In genomic region chr6:107530621-107531285, GRCm38 (mm10) we compare ENCODE assay signal across 8 mouse cellular contexts. TPM values are rescaled to one million over a fixed set of nuclear protein-coding genes. Genes with fewer than 3 reads are reported as not detected.
DNase-seq lines count a peak whose midpoint lies in the region; ATAC-seq and TF ChIP-seq lines count a peak whose summit lies in the region.

No protein-coding gene starts in this region.

- intact Hi-C loops in left cerebral cortex, postnatal 4 days (cut with DNase I): loop anchor here (10.0 kb wide), 2 partner anchors 524 to 726 kb away; partner anchors contain the start of gene Crbn
- intact Hi-C loops in left cerebral cortex, postnatal 25 days (cut with DNase I): loop anchor here (10.0 kb wide), 1 partner anchor 726 kb away; the partner anchor contains the start of gene Crbn

- H3K9ac ChIP-seq in forebrain, postnatal 0 days: peak overlapping the region; percentile 79

- peak overlapping the region; percentile 97 for H3K4me3 ChIP-seq in cerebellum, adult 2 months (replicated peaks; ENCODE audit: insufficient read depth, low read depth, low read length)
- peak overlapping the region; percentile 89 for H3K4me3 ChIP-seq in forebrain, postnatal 0 days (ENCODE audit: low read depth, low read length)

- TF ChIP-seq POLR2A in cerebellum, adult 2 months (IDR thresholded peaks at IDR 0.05; ENCODE audit: borderline replicate concordance, insufficient read depth, low read length): peak; percentile 26; the same call in 1 of the 2 replicates

- TF ChIP-seq CTCF in cerebellum, adult 2 months (IDR thresholded peaks at IDR 0.05; ENCODE audit: borderline replicate concordance, insufficient read depth, low read depth, low read length): no peak
- TF ChIP-seq CTCF in forebrain, postnatal 0 days (IDR thresholded peaks at IDR 0.05; ENCODE audit: low read depth): no peak

- no peaks in the 10 kb centered on the region for H3K36me3 ChIP-seq in forebrain, postnatal 0 days (ENCODE audit: insufficient read depth)

- no peaks in the 10 kb centered on the region for H3K27me3 ChIP-seq in cerebellum, adult 2 months (ENCODE audit: control insufficient read depth, insufficient read depth, low read length)
- H3K27me3 ChIP-seq in forebrain, postnatal 0 days (ENCODE audit: insufficient read depth, low read length): no peaks in the 10 kb centered on the region

- ATAC-seq in forebrain, postnatal 0 days: no peak

- peak; percentile 47 for DNase-seq in left cerebral cortex, postnatal 4 days
- DNase-seq in left cerebral cortex, postnatal 25 days (ENCODE audit: low spot score in 2 of 2): no peak
- peak; percentile 53 to 55 for DNase-seq in cerebellum, adult 2 months
- peak; percentile 29 for DNase-seq in forebrain, postnatal 0 days
- DNase-seq in mesoderm, embryonic 11.5 days (ENCODE audit: low read depth, low spot score): peak; percentile 38
- DNase-seq in thymus, adult 18-20 months: no peak
- DNase-seq in layer of hippocampus, adult 9-10 months (ENCODE audit: low spot score): no peak
- DNase-seq in urinary bladder, postnatal 25 days (ENCODE audit: low spot score): no peak

- H3K9me3 ChIP-seq in forebrain, postnatal 0 days (ENCODE audit: low read length): no peaks in the 10 kb centered on the region

- WGBS in cerebellum, adult 2 months: under 1% methylated on average over 15 of the region's 15 CpGs
- WGBS in forebrain, postnatal 0 days: 1% methylated on average over 15 of the region's 15 CpGs

- H3K4me1 ChIP-seq in cerebellum, adult 2 months (ENCODE audit: control insufficient read depth, insufficient read depth, low read length): peaks cover 3% of the 10 kb centered on the region; the same call in 1 of the 2 replicates
- peaks cover 29% of the 10 kb centered on the region for H3K4me1 ChIP-seq in forebrain, postnatal 0 days (ENCODE audit: insufficient read depth)

- peak overlapping the region; percentile 83 for H3K4me2 ChIP-seq in forebrain, postnatal 0 days (ENCODE audit: low read depth)

- H3K27ac ChIP-seq in cerebellum, adult 2 months (ENCODE audit: insufficient read depth, low read length): peak overlapping the region; percentile 97
- peak overlapping the region; percentile 90 for H3K27ac ChIP-seq in forebrain, postnatal 0 days (ENCODE audit: low read depth, low read length)

RNA-seq across cellular contexts. Expression of gene Lrrn1, which starts 1.2 kb away (rescaled TPM):
- total RNA-seq in left cerebral cortex, postnatal 4 days (2021): 10 to 100 TPM; 31.8 to 32.2 TPM
- 10 to 100 TPM; 54.9 to 59.1 TPM for total RNA-seq in left cerebral cortex, postnatal 25 days (2021)
- 98.1 and 102 TPM in 2 replicates for polyA plus RNA-seq in cerebellum, adult 2 months (2012; rRNA removed)
- 29.8 and 41.5 TPM in 2 replicates for total RNA-seq in forebrain, postnatal 0 days (2014; rRNA removed)
- 25.1 and 32.1 TPM in 2 replicates for polyA plus RNA-seq in forebrain, postnatal 0 days (2015; fragmentation: Nextera tagmentation; extraction: Ambion mirVana)

Comparison
In these comparisons a context has a peak if more than half of its experiments do, and no peak if none do; other contexts are left out.
1. DNase-seq: peak in left cerebral cortex, postnatal 4 days (single experiment), cerebellum, adult 2 months (2 of 2), forebrain, postnatal 0 days (single experiment) and mesoderm, embryonic 11.5 days (single experiment); none in left cerebral cortex, postnatal 25 days (0 of 2), thymus, adult 18-20 months (0 of 2), layer of hippocampus, adult 9-10 months (single experiment) and urinary bladder, postnatal 25 days (single experiment).